Mouse (Mus musculus) limb, embryonic 10.5 days (tissue): ENCODE results near the gene Pias4. TPM values are rescaled to one million over a fixed set of nuclear protein-coding genes. Genes with fewer than 3 reads are reported as not detected.

ENCODE experiments used
- DNase-seq: peaks from one replicate; pipeline ENCODE4 v3.0.0-alpha.2; 2017; ENCODE audit warnings: low spot score
- H3K27ac ChIP-seq: fragments of 300-500 bp; sonication (generic); 2 replicates; pipeline ENCODE4 v1.5.1; 2016; ENCODE audit warnings: mild to moderate bottlenecking
- H3K27me3 ChIP-seq: fragments of 300-500 bp; sonication (generic); 2 replicates; pipeline ENCODE4 v1.6.1; 2016; ENCODE audit warnings: low read depth, mild to moderate bottlenecking; ENCODE audit not compliant: poor library complexity, severe bottlenecking
- H3K36me3 ChIP-seq: fragments of 300-500 bp; sonication (generic); 2 replicates; pipeline ENCODE4 v1.6.1; 2016; ENCODE audit warnings: mild to moderate bottlenecking, moderate library complexity
- H3K4me1 ChIP-seq: fragments of 300-500 bp; sonication (generic); 2 replicates; pipeline ENCODE4 v1.6.1; 2016
- H3K4me3 ChIP-seq: fragments of 300-500 bp; sonication (generic); 2 replicates; pipeline ENCODE4 v1.5.1; 2016; ENCODE audit warnings: mild to moderate bottlenecking, moderate library complexity
- H3K9me3 ChIP-seq: fragments of 300-500 bp; sonication (generic); replicated peaks from 2 replicates; pipeline ENCODE4 v1.6.1; 2016; ENCODE audit warnings: mild to moderate bottlenecking
- WGBS: fragments of 180-500 bp; shearing (Covaris S2); methylation state at CpG from one replicate; pipeline ENCODE4 v1.1.7; 2016; 5-methylcytosine and 5-hydroxymethylcytosine counted together
- polyA plus RNA-seq: library from polyadenylated mRNA; unstranded; fragments of >200 nt; fragmentation: Nextera tagmentation; extraction: Ambion mirVana; gene quantifications from 2 replicates; pipeline ENCODE4 v1.2.1, GENCODE M21; 2016

Pias4 gene
- polyA plus RNA-seq, 1 experiment from 2014 or later, result 73.6 TPM

- Histone ChIP-seq H3K36me3 (peaks cover 98% of the 10 kb centered on the region), H3K4me3 (no peak overlapping the region), H3K9me3 (no peaks in the 10 kb centered on the region), H3K4me1 (peaks cover 38% of the 10 kb centered on the region), H3K27me3 (no peaks in the 10 kb centered on the region), H3K27ac (no peak overlapping the region)
- no peak for DNase-seq
- 93% methylated on average over 7 of the region's 7 CpGs for WGBS
These were observed 21.9 kb downstream of the Pias4 start for GRCm38 (mm10) chr10:81145778-81146177.

GRCm38 (mm10) chr10:81145307-81145706, 22.4 kb downstream of the Pias4 start:
- 0 out of 2 replicates have a peak overlapping the region, but pooled peaks have one; percentile 14 for H3K4me3 ChIP-seq

GRCm38 (mm10) chr10:81144667-81145066, 23.1 kb downstream of the Pias4 start:
- no peak for DNase-seq
- Histone ChIP-seq H3K4me3 (peak overlapping the region; percentile 16), H3K27ac (no peak overlapping the region), H3K9me3 (no peaks in the 10 kb centered on the region), H3K27me3 (no peaks in the 10 kb centered on the region), H3K36me3 (peaks cover 91% of the 10 kb centered on the region), H3K4me1 (peaks cover 47% of the 10 kb centered on the region)
- 94% methylated on average over 27 of the region's 27 CpGs for WGBS

More at GRCm38 (mm10) chr10:81145307-81145706, 22.4 kb downstream of the Pias4 start:
- Histone ChIP-seq H3K4me1 (peaks cover 43% of the 10 kb centered on the region), H3K36me3 (peaks cover 94% of the 10 kb centered on the region), H3K9me3 (no peaks in the 10 kb centered on the region), H3K27ac (no peak overlapping the region), H3K27me3 (no peaks in the 10 kb centered on the region)
- WGBS, result 93% methylated on average over 6 of the region's 6 CpGs
- DNase-seq, result no peak

- whole genome bisulfite sequencing, result 97% methylated on average over 52 of the region's 52 CpGs
- H3K36me3 ChIP-seq, result peaks cover 85% of the 10 kb centered on the region
These were observed 23.8 kb downstream of the Pias4 start for GRCm38 (mm10) chr10:81143845-81144437.

GRCm38 (mm10) chr10:81143157-81143633, 24.5 kb downstream of the Pias4 start:
- Histone ChIP-seq H3K27ac (peak overlapping the region; percentile 50), H3K27me3 (no peaks in the 10 kb centered on the region), H3K4me1 (peaks cover 60% of the 10 kb centered on the region), H3K36me3 (peaks cover 77% of the 10 kb centered on the region), H3K9me3 (no peaks in the 10 kb centered on the region), H3K4me3 (no peak overlapping the region)
- no peak for DNase-seq
- 93% methylated on average over 7 of the region's 7 CpGs for WGBS

More at GRCm38 (mm10) chr10:81143845-81144437, 23.8 kb downstream of the Pias4 start:
- no peak overlapping the region for H3K27ac ChIP-seq
- H3K4me1 ChIP-seq, result peaks cover 53% of the 10 kb centered on the region
- H3K9me3 ChIP-seq, result no peaks in the 10 kb centered on the region
- H3K27me3 ChIP-seq, result no peaks in the 10 kb centered on the region
- H3K4me3 ChIP-seq, result peak overlapping the region; percentile 16
- no peak for DNase-seq

- Histone ChIP-seq H3K4me1 (peaks cover 67% of the 10 kb centered on the region), H3K9me3 (no peaks in the 10 kb centered on the region), H3K27ac (peak overlapping the region; percentile 50)
These were observed 25.2 kb downstream of the Pias4 start for GRCm38 (mm10) chr10:81142551-81142981.

GRCm38 (mm10) chr10:81141455-81142210, 26.1 kb downstream of the Pias4 start:
- no peaks in the 10 kb centered on the region for H3K27me3 ChIP-seq
- H3K27ac ChIP-seq, result 0 out of 2 replicates have a peak overlapping the region, but pooled peaks have one; percentile 50
- H3K36me3 ChIP-seq, result peaks cover 62% of the 10 kb centered on the region
- WGBS, result 86% methylated on average over 7 of the region's 7 CpGs
- H3K4me1 ChIP-seq, result peaks cover 68% of the 10 kb centered on the region
- no peak for DNase-seq
- H3K9me3 ChIP-seq, result no peaks in the 10 kb centered on the region
- peak overlapping the region; percentile 91 for H3K4me3 ChIP-seq

More at GRCm38 (mm10) chr10:81142551-81142981, 25.2 kb downstream of the Pias4 start:
- H3K27me3 ChIP-seq, result no peaks in the 10 kb centered on the region
- H3K4me3 ChIP-seq, result no peak overlapping the region
- 90% methylated on average over 5 of the region's 5 CpGs for WGBS
- H3K36me3 ChIP-seq, result peaks cover 71% of the 10 kb centered on the region
- DNase-seq, result no peak

GRCm38 (mm10) chr10:81140717-81141454, 26.8 kb downstream of the Pias4 start:
- Histone ChIP-seq H3K27ac (peak overlapping the region; percentile 38), H3K9me3 (no peaks in the 10 kb centered on the region), H3K4me1 (peaks cover 72% of the 10 kb centered on the region), H3K36me3 (peaks cover 54% of the 10 kb centered on the region), H3K27me3 (peaks cover 2% of the 10 kb centered on the region), H3K4me3 (peak overlapping the region; percentile 91)
- no peak for DNase-seq
- WGBS, result 65% methylated on average over 10 of the region's 10 CpGs

GRCm38 (mm10) chr10:81140005-81140404, 27.7 kb downstream of the Pias4 start:
- Histone ChIP-seq H3K9me3 (no peaks in the 10 kb centered on the region), H3K27me3 (peaks cover 11% of the 10 kb centered on the region), H3K4me3 (peak overlapping the region; percentile 91), H3K27ac (peak overlapping the region; percentile 38), H3K36me3 (peaks cover 46% of the 10 kb centered on the region), H3K4me1 (peaks cover 77% of the 10 kb centered on the region)
- DNase-seq, result no peak
- 65% methylated on average over 8 of the region's 8 CpGs for WGBS

- H3K27ac ChIP-seq, result peak overlapping the region; percentile 38; the same call in 1 of the 2 replicates
- peaks cover 16% of the 10 kb centered on the region for H3K27me3 ChIP-seq
- peaks cover 40% of the 10 kb centered on the region for H3K36me3 ChIP-seq
- peak overlapping the region; percentile 91 for H3K4me3 ChIP-seq
- H3K4me1 ChIP-seq, result peaks cover 80% of the 10 kb centered on the region
- DNase-seq, result no peak
- H3K9me3 ChIP-seq, result no peaks in the 10 kb centered on the region
- WGBS, result 79% methylated on average over 4 of the region's 4 CpGs
These were observed 28.2 kb downstream of the Pias4 start for GRCm38 (mm10) chr10:81139529-81139846.

- Histone ChIP-seq H3K27me3 (peaks cover 21% of the 10 kb centered on the region), H3K27ac (peak overlapping the region; percentile 98), H3K4me1 (peaks cover 83% of the 10 kb centered on the region), H3K36me3 (peaks cover 35% of the 10 kb centered on the region), H3K4me3 (peak overlapping the region; percentile 91), H3K9me3 (no peaks in the 10 kb centered on the region)
- DNase-seq, result no peak
- WGBS, result 60% methylated on average over 11 of the region's 11 CpGs
These were observed 28.7 kb downstream of the Pias4 start for GRCm38 (mm10) chr10:81138821-81139528.

- Histone ChIP-seq H3K4me3 (peak overlapping the region; percentile 91), H3K4me1 (peaks cover 83% of the 10 kb centered on the region), H3K9me3 (no peaks in the 10 kb centered on the region), H3K27ac (peak overlapping the region; percentile 98), H3K36me3 (peaks cover 28% of the 10 kb centered on the region), H3K27me3 (peaks cover 28% of the 10 kb centered on the region)
- 1% methylated on average over 23 of the region's 24 CpGs for WGBS
- peak; percentile 57 for DNase-seq
These were observed 29.5 kb downstream of the Pias4 start for GRCm38 (mm10) chr10:81138131-81138782.
